Mouse (Mus musculus) left cerebral cortex, adult 8-10 months (tissue): ENCODE data around the gene Vwf. TPM values are rescaled to one million over a fixed set of nuclear protein-coding genes. Genes with fewer than 3 reads are reported as not detected.

Source experiments
- DNase-seq, 2 experiments: peaks; one replicate each; pipeline ENCODE4 v3.0.0; 2022; ENCODE audit warnings: low spot score in 2 of 2
- total RNA-seq, 4 experiments: library from RNA; stranded (reverse); gene quantifications; 2 replicates each; pipeline ENCODE4 v1.2.4; 2022

The Vwf gene
- total RNA-seq, 4 experiments from 2014 or later = 16.7 to 22.3 (median 18.8) TPM

DNA sequence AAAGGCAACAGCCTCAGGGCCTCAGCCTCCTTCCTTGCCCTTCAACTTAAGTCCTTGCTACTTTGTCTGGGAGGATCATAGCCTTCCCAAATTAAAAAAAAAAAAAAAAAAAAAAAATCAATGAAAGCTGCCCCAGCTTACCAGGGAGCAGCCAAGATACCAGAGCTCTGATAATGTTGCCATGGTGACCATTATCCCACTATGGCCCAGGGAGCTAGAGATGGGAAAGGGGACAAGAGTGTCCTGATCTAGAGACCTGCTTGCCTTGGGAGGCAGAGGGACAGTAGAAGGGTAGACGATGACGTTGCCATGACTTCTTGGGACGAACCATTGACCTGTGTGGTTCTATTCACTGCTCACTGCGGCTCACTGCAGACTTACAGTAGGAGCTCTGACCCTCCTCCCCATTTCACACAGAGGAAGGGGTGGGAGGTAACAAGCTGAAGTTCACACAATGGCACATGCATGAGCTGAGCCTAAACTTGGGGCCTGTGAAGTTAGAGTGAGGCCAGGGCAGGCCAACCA lies 39.5 kb downstream of the Vwf start:
- no peak for DNase-seq

DNA sequence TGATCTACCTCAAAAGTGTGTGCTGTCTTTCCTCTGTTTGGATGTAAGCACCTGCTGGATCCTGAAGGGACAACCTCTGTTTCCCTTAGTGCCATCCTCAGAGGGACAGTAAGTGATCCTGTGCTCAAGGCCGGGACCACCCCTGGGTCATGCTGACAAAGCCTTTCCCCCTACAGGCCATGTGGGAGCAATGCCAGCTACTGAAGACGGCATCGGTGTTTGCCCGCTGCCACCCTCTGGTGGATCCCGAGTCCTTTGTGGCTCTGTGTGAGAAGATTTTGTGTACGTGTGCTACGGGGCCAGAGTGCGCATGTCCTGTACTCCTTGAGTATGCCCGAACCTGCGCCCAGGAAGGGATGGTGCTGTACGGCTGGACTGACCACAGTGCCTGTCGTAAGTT lies 41.7 kb downstream of the Vwf start:
- DNase-seq = no peak

DNA sequence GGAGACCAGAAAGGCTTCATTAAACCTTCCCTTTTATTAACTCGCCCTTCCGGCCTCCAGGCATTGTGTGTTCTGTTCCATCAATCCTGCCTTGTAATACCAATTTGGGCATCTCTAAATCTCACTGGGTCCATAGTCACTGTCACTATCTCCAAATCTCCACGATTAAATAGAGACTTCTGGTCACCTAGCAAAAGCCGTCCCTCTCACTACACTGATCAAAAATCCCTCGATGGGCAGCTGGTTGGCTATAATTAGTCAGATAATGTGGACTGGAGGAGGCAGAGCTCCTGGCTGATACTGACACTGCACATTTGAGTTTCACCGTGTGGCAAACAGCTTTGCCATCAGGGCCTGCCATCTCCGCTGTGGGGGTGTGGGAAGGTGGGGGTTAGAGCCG lies 42.5 kb downstream of the Vwf start:
- DNase-seq = no peak

DNA sequence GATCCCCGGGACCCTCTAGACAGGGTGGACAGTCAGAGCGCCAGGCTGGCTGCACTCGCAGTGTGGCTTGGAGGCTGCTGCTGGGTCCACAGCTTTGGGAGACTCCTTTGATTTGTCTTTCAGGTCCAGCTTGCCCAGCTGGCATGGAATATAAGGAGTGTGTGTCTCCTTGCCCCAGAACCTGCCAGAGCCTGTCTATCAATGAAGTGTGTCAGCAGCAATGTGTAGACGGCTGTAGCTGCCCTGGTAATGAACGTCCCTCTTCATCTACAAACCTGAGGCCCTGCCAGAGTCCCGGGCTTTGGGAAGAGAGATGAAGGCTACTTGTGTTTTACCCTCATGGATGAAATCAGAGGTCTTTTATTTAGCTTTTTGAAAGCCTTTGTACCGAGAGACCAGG lies 43.5 kb downstream of the Vwf start:
- no peak for DNase-seq

DNA sequence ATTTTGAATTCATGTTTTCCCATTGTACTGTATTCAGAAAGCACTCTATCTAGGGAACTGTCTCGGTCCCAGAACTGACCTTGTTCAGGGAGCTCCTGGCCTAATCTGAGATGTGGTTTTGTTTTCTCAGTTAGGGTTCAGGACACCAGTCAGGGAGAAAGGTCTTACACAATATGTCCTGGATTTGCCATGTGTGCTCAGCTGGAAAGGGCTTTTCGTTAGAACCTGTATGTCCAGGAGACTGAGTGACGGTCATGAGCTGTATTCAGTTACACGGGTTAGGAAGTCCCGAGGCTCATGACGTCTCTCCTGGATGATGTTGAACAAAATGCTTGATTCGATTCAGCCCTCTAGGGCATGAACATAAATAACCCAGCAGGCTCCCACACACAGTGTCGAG lies 43.9 kb downstream of the Vwf start:
- DNase-seq = no peak

DNA sequence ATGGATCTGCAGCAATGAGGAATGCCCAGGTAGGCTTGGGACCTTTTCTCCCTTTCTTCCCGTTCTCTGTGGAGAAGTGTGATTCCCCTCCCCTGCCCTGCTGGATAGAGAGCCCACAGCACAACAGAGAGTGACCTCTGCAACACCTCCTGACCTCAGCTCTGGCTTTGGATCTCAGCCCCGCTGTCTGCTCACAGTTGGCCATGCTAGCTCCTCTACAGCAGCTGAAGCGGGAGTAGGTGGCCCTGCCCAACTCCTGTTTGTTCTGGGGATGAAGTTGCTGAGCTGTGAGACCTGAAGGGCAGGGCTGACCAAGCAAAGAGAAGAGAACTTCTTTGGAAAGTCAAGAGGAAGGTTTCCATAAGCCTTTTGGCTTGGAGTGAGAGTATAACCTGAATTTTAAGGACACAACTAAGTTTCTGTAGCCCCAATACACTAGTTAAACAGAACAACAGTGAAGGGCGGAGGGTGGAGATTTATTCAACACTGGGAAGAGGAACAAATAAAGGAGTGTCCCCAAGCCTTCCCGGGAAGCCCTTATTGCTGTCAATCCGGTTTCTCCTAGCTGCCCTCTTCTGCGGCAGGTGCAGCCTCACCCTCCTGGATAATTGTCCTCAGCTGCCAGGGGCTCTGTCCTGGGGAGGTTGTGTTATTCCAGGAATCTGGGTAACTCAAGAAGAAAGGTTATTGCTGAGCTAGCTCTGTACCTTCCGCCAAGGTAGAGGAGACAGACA lies 45.2 kb downstream of the Vwf start:
- no peak for DNase-seq

DNA sequence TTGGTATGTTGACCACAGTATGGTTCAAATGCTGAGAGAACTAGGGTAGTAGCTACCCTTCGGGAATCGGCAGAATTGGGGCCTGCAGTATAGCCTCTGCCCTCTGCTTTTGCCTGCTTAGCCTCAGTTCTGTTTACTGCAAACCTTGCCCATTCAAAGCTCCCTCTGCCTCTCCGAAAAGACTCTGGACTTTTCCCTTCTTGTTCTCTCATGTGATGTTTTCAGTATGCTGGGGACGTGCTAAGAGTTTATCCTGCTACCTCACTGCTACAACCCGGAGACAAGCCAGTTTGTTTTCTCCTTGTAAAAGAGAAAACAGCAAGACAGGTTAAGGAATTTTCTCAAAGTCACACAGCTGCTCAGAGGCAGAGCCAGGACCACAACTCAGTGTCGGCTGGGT lies 46.0 kb downstream of the Vwf start:
- no peak for DNase-seq

DNA sequence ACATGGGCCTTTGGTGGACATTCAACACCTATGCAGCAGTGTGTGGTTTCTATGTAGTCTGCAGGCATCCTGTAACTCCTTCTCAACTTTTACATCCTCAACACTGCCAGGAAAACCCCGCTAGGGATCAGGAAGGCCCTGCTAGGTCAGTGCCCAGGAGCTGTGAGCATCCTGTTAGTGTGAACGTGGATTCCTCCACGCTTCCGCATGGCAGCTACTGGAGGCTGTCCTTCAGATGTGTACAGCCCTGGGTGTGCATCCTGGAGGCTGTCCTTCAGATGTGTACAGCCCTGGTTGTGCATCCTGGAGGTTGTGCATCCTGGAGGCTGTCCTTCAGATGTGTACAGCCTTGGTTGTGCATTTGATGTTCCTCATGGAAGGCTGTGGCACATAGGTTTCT lies 47.7 kb downstream of the Vwf start:
- DNase-seq = no peak

DNA sequence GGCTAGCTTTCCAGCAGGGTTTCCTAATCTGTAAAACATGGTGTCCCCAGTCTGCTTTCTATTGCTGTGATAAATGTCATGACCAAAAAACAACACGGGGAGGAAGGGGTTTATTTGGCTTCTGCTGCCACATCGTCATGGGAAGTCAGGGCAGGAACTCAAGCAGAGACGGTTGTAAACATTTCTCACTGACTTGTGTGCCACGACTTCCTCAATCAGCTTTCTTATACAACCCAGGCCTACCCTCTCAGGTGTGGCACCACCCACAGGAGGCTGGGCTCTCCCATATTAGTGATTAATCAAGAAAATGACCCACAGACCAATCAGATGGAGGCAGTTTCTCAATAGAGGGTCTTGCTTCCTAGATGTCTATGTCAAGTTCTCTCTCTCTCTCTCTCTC lies 48.3 kb downstream of the Vwf start:
- no peak for DNase-seq

DNA sequence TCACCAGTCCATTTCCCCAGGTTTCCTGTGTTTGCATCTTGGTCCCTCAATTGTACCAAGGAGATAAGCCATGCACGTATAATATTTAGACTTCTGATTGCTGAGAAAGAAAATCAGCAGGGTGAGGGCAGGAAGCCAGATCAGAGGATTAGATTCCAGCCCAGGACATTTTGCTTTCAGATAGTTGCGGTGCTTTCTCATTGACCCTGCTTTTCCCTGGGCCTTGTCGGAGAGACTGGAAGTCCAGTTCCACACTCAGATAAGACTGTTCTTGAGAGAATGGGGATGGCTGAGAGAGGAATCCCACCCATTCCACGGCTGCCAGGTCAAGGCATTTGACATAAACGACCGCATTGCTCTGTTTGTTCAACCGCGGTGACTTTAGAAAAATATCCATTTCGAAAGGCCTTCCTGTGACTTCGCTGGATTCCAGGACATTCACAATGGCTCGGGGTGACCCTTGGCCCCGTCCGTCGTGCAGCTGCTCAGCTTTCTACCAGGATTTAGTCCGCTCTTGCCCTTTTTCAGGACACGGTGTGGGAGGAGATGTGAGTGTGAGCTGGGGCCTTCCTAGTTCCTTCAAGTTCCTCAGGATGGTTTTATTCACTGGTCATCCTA lies 50.2 kb downstream of the Vwf start:
- DNase-seq = no peak

DNA sequence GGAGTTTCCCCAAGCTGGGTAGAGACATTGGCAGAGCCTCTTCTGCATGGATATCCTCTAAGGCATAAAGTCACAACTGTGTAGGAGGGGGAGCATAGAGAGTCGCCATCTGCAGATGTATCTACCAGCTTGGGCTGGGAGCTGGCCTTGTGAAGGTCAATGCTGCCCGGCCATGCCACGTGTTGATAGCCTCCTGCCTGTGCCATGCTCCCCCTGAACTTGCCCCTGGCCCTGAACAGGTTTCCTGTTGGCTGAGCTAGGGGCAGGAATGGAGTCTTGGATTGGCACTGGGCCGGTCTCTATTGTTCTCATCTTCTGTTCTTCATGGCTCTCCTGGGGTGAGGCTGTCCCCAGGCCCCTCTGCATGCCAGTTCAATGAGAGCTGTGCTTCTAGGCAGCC lies 51.1 kb downstream of the Vwf start:
- no peak for DNase-seq

DNA sequence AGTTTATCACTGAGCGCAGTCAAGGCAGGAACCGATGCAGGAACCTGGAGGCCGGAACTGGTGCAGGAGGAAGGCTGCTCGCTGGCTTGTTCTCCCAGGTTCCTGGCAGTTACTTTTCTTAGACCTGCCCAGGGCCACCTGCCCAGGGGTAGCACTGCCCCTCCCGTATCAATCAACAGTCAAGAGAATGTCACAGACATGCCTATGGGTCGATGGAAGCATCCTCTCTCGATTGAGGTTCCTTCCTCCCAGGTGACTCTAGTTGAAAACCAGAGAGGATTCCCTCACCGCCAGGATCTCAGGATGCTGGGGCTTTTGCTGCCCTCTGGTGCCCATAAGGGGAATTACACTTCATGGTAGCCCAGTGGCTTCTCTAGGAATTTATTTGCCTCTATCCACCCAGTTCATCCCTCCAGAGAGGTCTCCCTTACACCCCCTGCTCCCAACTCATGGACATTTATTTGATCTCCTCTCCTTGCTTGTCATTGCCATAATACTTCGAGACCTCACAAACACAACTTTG lies 53.5 kb downstream of the Vwf start:
- DNase-seq = peak in 1 of 2 experiments; percentile 56

DNA sequence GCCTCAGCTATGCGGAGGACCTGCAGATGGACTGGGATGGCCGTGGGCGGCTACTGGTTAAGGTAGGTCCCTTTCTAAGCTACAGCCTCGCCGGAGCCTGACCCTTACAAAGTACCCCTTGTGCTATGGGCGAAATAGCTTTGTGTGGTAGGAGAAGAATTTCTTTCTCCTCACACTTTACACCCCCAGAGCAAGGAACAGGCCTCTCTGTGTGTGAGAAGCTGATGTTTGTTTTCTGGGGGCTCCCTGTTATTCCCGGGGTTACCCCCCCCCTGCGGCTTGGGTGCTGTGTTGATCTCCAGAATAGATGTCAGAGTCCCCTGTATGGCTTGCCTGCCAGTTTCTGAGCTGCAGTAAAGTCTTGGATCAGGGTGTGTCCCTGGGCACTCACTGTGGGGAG lies 54.1 kb downstream of the Vwf start:
- DNase-seq = no peak

DNA sequence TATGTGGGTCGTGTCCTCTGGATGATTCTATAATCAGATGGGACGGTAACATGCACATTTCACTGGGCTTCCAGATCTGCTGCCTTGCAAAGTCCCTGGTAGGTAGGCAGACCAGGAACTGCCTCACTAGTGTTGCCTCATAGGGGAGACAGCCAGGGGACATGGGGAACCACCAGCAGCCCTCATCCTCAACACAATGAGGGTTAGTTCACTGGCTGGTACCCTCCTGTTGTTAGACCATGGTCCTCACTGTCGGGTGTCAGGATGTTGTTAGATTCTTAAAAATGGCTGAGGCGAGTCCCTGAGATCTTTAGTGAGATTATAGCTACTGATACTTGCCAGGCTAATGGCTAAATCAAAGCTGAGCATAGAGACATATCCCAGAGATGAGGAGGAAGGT lies 54.6 kb downstream of the Vwf start:
- no peak for DNase-seq

DNA sequence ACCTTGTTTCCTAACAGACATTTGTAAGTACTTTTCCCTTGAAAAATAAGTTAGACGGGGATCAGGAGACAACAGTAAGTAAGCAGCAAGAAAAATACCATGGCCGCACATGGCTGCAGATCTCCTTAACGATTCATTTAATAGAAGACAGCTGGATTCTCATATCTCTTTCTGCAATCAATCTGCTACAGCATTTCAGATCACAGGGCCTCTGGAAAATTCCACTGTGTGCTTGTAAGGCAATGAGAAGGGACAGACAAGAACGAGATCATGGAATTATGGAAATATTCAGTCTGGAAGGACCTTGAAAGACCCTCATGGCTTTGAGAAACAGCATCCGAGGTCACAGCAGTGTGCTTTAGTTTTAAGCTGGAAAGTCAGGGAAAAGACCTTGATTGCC lies 55.2 kb downstream of the Vwf start:
- DNase-seq = no peak

DNA sequence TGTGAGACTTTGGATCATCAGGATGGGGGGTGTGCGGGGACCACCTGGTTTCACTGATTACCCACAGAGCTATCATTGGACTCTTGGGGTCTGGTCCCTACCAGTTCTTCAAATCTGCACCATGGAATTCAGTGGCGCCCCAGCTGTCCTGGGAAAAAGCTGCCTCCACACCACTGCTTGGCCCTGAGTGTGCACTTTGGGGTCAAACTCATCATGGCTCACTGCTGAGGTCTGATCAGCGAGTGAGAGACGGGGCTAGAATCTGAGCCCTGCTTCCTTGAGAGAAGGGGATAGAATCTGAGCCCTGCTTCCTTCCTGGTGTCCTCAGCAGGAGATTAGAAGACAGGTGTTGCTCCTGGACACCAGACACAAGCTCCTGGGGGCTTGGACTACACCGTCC lies 55.8 kb downstream of the Vwf start:
- DNase-seq = no peak

DNA sequence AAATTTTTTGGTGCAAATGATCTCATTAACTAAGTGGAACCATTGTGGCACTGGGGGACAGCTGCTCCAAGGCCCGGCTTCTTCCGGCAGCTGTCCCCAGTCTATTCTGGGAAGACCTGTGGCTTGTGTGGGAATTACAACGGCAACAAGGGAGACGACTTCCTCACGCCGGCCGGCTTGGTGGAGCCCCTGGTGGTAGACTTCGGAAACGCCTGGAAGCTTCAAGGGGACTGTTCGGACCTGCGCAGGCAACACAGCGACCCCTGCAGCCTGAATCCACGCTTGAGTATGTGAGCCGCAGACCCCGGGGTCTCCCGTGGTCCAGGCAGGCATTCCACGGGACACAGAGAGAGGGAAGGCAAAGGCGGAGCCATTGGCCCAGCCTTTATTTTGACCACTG lies 56.7 kb downstream of the Vwf start:
- peak; percentile 37 to 44 for DNase-seq

DNA sequence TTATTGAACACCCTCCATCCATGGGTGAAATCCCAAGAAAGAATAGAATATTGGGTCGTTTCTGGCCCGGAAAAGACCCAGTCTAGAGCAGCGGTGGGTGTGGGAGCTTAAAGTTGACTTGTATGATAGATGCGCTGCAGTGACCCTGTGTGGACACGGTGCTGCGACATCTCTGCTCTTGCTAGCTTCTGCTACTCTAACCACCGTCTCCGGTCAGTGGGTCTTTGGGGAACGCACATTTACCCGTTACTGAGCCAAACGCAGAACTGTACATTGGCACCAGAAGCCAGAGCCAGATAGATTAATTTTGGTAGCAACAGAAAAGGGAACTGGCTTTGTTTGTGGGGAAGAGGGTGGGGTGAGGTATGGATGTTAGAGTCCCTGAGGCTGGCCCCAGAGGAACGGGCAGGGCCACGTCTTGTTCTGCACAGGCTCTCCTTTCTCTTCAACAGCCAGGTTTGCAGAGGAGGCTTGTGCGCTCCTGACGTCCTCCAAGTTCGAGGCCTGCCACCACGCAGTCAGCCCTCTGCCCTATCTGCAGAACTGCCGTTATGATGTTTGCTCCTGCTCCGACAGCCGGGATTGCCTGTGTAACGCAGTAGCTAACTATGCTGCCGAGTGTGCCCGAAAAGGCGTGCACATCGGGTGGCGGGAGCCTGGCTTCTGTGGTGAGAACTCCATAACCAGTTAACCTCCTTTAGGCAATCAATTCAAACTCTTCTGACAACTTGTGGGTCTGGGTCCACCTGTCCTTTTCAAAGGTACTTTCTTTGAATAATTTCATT lies 57.3 kb downstream of the Vwf start:
- DNase-seq = no peak

DNA sequence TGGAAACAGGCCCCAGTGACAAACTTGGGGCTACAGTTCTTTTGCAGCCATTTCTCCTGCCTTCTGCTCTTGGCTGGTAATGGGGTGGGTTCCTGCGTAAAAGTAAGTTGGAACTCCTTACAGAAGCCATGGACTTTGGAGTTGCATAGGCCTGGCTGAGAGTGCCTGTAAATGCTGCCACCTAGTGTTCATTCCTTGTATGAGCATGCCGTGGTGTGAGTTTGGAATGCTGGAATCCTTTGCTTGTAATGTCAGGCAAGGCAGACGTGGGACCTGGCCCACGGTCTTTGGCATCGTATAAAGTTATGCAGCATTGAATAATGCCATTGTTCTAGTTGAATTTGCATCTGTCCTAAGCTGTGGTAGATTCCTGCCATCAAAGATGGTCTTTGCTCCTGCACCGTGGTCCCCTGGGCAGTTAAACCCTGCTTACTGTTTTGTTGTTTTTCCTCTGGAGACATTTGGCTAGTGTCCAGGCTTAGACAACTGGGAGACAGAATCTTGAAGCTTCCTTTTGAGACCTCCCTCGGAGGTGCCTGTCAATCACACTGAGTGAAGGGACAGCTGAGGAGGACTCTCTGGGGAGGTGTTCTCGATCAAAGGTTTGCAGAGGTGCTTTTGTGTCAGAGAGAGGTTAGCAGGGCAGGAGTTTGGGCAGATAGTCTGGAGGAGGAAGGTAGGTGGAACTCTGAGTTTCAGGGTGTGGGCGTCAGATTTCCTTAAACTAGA lies 58.1 kb downstream of the Vwf start:
- DNase-seq = peak; percentile 33 to 63

DNA sequence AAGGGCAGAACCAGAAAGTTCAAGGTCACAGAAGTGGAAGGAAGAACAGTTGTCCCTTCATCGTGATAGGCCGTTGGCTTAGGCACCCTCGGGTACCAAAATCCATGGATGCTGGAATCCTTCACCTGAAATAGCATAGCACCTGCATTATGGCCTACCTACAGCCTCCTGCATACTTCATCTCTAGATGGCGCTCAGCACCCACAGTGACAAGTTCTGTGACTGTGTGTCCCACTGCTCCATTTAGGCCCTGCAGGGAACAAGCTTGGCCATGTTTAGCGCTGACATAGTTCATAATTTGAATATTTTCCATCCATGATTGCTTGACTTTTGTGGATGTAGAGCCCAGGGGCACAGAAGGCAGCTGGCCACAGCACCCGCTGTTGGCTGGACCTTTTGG lies 62.5 kb downstream of the Vwf start:
- no peak for DNase-seq

DNA sequence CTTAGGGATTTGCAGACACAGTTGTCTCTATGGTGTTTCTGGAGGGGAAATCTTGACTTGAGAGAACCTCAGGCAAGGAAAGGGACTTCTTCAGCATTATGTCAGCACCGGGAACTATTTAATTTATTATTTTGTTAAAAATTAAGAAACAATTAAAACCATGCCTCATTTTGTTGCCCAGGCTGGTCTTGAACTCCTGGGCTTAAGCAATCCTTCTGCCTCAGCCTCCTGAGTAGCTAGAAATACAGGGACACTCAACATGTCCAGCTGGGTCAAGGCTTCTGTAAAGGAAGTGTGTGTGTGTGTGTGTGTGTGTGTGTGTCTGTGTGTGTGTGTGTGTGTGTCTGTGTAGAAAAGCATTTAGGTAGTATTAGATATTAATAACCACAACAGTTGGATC lies 71.3 kb downstream of the Vwf start:
- DNase-seq = no peak

DNA sequence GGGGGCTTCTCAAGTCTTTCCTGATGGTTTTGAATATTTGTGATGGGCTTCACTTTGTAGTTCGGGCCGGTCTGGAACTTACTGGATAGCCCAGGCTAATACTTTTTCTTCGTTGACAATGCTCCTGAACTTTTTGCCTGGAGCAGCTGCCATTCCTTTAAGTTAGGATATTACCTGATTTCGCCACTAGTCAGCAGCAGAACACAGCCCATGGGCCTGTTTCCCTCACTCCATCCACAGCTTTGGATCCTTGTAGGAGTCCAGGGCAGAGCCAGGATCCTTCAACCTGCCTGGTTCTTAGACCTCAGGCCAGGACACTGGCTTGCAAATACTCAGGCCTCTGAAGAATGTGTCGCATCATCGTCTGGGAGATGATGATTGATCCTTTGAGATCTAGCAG lies 74.2 kb downstream of the Vwf start:
- peak in 1 of 2 experiments; percentile 22 for DNase-seq
